Mouse (Mus musculus): ENCODE measurements around the gene Cklf. TPM values are rescaled to one million over a fixed set of nuclear protein-coding genes. Genes with fewer than 3 reads are reported as not detected.
A peak's percentile ranks its signal among the peaks of the same experiment; 100 is the strongest.

Gene Cklf
- total RNA-seq (2021), result 1 to 10 TPM; 4.9 to 9.4 TPM

DNA sequence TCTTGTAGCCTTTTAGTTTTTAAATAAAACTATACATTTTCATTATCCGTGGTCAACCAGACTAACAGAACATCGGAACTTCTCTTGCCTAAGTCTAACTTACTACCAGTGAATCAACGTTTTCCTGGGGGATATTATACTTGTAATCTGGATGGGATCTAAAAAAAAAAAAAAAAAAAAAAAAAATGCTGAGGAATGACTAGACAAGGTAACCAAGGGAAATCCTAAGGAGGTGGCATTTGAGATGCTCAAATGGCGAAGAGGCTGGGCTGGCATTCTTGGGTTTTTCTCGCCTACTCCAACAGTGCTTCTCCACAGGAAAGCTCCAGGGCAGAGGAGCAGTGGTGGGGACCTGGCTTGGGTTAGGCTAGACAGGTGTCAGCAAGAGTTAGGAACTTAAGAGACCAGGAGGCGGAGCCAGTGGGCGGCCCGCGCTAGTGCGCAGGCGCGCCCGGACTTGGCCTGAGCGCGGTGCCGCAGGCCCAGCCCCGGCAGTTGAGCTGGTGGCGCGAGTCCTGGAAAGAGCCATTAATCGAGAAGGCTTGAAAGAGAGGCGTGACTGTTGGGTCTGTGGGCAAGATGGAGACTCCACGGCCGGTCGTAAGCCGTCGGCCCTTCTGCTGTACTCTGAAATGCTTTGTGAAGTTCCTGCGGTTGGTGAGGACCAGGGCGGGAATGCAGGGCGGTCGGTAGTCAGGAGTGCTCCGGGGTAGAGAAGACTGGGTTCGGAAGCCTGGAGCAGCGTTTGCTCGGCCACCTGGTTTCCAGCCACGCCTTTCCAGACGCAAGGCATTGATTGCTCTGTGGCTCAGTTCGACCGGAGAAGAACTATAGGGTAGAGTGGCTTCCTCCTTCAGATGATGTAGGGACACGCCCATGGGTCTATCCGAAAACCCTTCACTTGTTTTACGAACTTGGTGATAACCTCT, at the start of gene Cklf:
Gene Cklf, plus strand, starts transcription at position 423 of the 929 bp plus-strand sequence.
- intact Hi-C loops (cut with DNase I), result loop anchor here (5.0 kb wide), 1 partner anchor 92 kb away; no protein-coding TSS in a partner anchor
- DNase-seq (ENCODE audit: low spot score in 2 of 2), result peak; percentile 78 to 81

DNA sequence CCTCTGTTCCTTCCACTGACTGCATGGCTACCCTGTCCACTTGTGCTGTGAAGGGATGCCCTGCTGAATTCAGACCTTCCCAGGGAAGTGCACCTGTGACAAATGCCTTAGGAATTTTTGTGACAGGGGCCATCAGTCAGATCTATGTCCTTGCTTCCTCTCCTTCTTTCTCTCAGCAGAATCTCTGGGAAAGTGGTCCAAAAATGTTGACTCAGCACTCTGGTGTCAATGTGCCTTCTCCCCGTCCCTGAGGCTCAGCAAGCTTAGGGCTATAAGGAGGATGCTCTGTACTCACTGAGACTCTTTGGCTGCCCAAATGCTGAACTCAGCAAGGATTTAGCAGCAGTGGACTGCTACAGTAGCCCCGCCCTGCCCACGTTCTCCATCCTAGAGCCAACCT, 49.0 kb upstream of the Cklf start:
- DNase-seq (ENCODE audit: low spot score in 2 of 2), result no peak
- intact Hi-C loops (cut with DNase I), result no loop called here

DNA sequence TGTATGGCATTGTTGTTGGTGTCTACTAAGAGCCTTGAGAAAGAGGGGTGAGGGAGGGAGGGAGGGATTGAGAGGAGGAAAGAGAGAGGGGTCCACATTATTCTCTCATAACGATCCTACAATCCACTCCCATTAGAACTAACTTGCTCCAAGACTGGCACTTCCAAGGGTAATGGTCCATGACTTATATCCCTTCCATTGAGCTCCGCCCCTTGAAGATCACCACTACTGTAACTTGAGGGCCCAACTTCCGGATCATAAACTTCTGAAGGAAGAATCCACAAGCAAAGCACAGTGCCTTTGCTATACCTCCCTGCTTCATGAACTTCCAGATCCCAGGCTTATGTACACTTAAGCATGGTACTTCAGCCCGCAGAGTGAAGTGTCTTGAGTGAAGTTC, 48.3 kb upstream of the Cklf start:
- intact Hi-C loops (cut with DNase I), result no loop called here

DNA sequence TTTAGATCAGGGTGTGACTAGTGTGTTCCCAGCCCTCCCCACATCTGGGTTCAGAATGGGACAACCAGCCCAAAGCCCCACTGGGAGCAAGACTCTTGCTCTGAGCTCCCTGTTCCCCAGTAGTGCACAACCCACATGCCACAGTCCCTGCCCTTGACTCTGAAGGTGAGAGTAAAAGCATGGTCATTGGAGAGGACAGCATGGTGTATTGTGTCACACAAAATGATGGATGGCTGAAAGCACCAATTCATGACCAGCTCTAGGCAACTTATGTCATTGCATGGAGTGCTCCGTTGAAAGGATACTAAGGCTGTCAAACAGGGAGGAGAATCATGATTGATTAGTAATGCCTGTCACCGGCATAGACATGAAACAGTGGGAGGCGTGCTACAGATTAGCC, 45.4 kb upstream of the Cklf start:
- DNase-seq (ENCODE audit: low spot score in 2 of 2), result no peak
- intact Hi-C loops (cut with DNase I), result no loop called here

More for the DNA sequence above, 48.3 kb upstream of the Cklf start:
- DNase-seq (ENCODE audit: low spot score in 2 of 2), result no peak

DNA sequence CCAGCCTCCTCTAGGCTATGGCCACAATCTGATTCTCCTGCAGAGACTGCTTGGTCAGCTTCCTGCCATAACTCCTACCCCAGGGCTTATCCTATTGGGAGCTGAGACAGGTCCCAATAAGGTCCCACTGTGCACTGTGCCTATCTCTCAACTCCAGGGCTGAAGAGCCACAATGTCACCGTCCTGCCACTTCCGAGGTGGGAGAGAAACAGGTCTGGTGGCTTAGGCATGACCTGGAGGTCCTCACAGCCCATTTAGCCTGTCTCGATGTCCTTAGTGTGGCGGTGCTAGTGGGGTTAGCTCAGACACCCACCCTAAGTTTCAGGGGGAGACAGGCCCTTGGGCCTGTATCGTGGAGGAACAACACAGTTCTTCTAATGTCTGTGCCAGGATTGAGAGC, 33.1 kb upstream of the Cklf start:
- no peak for DNase-seq (ENCODE audit: low spot score in 2 of 2)
- intact Hi-C loops (cut with DNase I), result loop anchor here (5.0 kb wide), 1 partner anchor 120 kb away; no protein-coding TSS in a partner anchor

DNA sequence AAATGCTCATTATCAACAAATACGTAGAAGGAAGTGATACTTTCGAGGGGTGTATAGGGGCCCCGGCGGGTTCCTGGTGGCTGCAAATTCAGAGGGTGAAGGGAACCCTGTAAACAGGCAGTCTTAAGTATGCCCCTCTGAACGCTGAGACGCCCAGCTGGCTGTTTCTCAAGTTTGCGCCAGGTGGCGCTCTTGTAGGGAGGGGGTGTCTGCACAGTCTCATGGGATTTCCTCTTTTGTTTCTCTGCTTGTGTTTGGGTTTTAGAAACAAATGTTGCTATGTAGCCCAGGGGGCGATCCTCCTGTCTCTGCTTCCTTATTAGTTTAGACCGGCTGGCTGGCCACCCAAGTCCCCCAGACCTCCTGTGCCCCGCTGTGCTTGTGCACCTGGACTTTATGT, 31.6 kb upstream of the Cklf start:
- intact Hi-C loops (cut with DNase I), result loop anchor here (1.0 to 5.0 kb wide), 2 partner anchors 73 to 122 kb away; no protein-coding TSS in a partner anchor
- DNase-seq (ENCODE audit: low spot score in 2 of 2), result peak; percentile 40 to 53

DNA sequence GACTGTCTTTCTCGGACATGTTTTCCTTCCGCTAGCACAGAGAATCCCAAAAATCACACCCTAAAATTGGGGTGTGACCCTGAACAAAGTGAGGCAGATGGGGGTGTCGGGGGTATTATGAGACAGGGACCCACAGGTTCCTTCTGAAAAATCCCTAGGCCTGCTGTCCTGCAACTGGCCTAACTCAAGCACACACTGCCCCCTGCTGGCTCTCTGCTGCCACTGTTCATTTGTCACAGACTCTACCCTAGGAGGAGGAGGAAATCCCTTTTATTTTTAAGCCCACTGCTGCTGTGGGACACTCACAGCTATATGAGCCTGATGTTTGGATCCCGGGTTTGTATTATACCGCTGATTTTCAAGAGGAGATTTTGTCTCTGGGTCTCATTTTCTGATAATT, 30.9 kb upstream of the Cklf start:
- intact Hi-C loops (cut with DNase I), result loop anchor here (1.0 to 5.0 kb wide), 2 partner anchors 74 to 123 kb away; no protein-coding TSS in a partner anchor
- DNase-seq (ENCODE audit: low spot score in 2 of 2), result peak; percentile 60 to 76

DNA sequence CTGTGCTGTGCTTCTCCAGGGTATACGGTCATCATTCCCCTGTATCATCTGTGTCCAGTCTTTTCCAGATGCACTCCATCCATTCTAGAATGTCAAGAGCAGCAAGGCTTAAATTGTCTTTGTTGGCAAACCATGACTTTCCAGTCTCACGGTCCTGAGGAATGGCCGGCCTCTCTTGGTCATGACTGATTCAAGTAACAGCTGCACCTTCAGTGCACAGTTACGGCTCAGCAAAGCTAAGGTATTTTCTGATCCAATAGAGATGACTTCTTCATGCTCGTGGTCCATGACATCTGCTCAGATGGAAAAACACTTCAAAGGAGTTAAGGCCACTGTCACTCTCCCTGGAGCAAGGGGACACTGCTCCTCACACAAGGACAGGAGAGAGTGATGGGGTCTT, 23.6 kb upstream of the Cklf start:
- DNase-seq (ENCODE audit: low spot score in 2 of 2), result no peak
- intact Hi-C loops (cut with DNase I), result no loop called here

DNA sequence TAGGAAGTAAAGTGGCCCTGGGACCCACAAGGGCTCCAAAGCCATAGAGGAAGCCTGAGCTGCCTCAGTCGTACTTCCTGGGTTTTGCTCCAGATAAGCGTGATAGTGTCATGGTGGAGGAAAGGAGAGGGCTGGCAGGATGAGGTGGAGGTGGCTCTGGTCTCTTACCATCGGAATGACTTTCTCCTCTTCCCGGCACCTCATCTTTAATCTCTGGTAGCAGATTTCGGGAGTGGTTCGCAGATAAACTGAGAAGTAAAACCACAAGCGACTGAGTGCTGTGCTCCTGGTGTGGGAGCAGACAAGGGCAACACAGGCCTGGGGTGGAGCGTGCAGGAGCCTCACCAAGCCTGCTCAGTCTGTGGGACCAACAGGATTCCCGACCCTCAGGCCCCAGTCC, 20.3 kb upstream of the Cklf start:
- intact Hi-C loops (cut with DNase I), result no loop called here
- DNase-seq (ENCODE audit: low spot score in 2 of 2), result no peak

DNA sequence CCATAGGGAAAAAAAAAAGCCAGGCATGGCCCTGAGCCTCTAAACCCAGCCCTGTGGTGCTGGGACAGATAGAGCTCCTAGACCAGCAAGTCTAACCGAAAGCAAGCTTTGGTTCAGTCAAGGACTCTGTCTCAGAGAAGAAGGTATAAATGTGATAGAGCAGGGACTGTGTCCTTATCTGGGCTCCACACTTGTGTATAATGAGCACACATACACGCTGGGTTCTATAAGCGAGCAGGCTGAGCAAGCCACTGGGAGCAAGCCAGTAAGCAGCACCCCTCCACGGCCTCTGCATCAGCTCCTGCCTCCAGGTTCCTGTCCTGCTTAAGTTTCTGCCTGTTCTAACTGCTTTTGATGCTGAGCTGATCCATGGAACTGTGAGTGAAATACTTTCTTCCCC, 18.6 kb upstream of the Cklf start:
- no peak for DNase-seq (ENCODE audit: low spot score in 2 of 2)
- intact Hi-C loops (cut with DNase I), result no loop called here

DNA sequence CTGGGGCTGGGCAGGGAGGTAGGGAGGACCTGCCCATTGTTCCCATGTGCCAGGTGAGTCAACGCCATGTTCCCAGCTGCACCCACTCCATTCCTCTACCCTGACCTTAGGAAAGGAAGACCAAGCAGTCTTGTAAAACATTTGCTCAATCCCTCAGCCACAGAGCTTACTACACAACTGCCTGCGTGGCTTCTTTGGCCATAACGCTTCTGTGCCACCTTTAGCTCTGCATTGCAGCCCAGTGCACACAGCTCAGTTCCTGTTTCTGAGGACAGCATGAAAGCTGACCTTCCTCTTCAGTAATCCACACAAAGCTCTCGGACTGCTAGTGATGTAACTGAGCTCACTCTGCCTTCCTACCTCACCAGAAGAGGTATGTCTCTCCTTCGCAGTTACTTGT, 17.7 kb upstream of the Cklf start:
- intact Hi-C loops (cut with DNase I), result no loop called here
- DNase-seq (ENCODE audit: low spot score in 2 of 2), result no peak

DNA sequence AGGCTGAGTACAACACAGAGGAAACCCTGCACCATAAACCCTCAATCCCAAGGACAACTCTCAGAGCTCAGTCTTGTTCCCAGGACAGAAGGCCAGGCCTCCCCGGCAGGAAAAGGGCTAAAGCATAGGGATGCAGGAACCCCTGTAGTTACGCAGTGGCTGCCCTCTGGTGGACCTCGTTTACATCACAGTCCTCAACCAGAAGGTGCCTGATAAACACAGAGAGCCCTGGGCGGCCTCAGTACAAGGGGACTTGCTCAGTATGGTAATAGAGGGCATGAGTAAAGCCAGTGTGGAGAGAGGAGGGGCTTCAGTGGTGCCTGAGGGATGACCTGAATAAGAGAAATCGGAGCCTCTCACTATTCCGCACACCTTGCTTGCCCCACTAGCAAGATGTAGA, 16.1 kb upstream of the Cklf start:
- DNase-seq (ENCODE audit: low spot score in 2 of 2), result no peak
- intact Hi-C loops (cut with DNase I), result no loop called here

DNA sequence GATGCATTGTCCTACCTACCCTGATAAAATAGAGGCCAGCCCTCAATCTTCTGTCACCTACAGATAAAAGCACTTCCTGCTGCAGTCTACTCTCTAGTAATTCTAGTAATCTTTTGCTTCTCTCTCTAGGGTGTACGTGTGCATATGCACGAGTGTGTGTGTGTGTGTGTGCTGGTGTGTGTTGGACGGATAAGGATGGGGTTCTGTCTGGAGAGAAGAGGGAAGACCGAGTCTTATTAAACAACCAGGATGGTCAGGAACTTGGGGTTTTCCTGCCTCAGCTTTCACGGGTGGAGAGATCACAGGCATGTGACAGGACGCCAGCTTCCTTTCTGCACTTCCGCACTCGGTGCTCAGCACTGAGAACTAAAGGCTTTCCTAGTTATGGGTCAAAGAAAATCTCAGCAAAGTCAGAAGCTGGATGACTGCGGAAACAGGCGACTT, 11.2 kb upstream of the Cklf start:
- intact Hi-C loops (cut with DNase I), result no loop called here
- no peak for DNase-seq (ENCODE audit: low spot score in 2 of 2)

DNA sequence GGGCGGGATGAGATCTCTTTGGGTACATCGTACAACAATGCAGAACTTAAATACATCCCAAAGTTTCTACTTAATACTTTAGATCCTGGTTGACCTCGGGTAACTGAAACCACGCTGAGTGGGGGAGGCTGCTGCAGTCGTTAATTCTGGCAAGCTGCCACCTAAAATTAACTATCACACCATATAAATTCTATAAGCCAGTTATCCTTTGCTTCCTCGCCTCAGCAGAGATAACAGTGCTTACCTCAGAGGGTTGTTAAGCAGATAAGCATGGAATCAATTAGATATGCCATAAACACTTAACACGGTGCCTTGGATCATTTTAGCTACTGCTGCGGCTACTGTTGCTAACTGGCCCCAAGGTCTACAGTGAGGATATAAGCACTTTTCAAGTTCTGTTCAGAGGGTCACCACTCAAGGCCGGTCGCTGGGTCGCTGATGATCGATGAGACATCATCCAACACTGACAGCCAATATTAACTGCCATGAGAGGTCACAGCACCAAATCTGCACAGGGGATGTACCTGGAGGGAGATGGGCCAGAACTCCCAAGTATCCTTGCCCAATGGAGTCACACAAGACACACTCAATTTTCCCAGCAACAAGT, 8.5 kb upstream of the Cklf start:
- intact Hi-C loops (cut with DNase I), result loop anchor here (10.0 kb wide), 1 partner anchor 193 kb away; no protein-coding TSS in a partner anchor
- DNase-seq (ENCODE audit: low spot score in 2 of 2), result no peak

DNA sequence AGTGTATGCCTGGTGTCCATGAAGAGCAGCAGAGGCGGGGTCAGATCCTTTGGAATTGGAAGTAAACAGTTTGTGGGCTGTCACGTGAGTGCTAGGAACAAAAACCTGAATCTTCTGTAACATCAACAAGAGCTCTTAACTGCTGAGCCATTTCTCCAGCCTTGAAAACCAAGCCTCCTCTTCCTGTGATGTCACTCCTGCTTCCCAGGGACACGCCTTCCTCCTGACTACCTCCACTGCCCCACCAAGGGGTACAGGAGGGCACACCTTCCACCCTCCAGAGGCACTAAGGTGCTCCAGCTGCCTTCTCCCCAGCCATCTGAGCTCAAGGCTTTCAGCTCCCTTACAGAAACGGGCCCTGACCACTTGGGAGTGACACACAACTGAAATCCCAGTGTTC, 4.0 kb upstream of the Cklf start:
- intact Hi-C loops (cut with DNase I), result loop anchor here (10.0 kb wide), 1 partner anchor 188 kb away; no protein-coding TSS in a partner anchor
- no peak for DNase-seq (ENCODE audit: low spot score in 2 of 2)

DNA sequence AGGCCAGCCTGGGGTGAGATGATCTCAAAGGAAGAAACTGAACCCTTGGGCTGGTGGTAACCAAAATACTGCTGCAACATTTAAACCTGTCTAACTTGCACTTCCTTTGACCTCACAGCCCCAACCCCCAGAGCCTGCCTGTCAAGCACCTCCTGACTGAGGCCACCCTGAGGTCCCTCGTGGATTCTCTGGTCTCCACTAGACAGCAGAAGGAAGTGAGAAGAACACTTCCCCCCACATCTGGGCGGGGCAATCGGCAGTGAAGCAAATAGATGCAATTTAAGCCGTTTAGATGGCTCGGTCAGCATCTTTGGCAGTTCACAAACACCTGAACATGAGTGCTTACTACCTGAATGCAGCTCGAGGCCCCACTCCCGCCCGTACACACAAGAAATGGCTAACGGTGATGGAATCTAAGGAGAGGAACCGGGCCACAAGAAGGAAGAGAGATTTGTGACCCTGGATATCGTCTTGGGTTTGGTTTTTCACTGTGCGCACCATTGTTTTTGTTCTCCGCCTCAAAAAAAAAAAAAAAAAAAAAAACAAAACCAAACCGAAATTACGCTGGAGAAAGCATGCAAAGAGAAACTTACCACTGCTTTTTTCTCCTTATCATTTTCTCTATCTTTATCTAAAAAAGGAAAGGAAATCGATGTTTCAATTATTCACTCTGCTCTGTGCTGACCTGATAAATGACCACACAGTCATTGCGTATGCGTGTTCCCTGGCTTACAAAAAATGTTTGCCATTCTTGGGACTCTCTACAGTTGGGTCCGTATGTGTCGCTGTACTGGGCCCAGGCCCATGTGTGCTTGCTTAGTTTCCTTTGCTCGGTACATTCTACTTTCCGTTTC, 3.4 kb upstream of the Cklf start:
- no peak for DNase-seq (ENCODE audit: low spot score in 2 of 2)

DNA sequence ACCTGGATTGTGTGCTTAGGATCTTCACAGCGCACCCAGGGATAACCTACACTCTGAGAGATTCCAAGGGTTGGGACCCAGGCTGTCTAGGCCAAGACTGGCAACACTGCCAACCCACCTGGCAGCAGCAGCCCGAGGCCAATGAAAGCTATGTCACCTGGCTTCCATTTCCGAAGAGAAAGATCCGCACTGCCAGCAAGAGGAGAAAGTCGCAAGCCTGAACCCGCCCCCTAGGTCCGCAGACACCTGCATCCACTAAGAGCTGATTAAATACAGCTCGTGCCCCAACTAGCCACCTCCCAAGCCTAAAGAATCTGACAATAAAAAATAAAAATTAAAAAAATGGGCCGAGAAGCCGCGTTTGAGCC, 2.8 kb upstream of the Cklf start:
- intact Hi-C loops (cut with DNase I), result loop anchor here (10.0 kb wide), 1 partner anchor 187 kb away; no protein-coding TSS in a partner anchor
- no peak for DNase-seq (ENCODE audit: low spot score in 2 of 2)

More for the DNA sequence above, 3.4 kb upstream of the Cklf start:
- intact Hi-C loops (cut with DNase I), result loop anchor here (10.0 kb wide), 1 partner anchor 188 kb away; no protein-coding TSS in a partner anchor

DNA sequence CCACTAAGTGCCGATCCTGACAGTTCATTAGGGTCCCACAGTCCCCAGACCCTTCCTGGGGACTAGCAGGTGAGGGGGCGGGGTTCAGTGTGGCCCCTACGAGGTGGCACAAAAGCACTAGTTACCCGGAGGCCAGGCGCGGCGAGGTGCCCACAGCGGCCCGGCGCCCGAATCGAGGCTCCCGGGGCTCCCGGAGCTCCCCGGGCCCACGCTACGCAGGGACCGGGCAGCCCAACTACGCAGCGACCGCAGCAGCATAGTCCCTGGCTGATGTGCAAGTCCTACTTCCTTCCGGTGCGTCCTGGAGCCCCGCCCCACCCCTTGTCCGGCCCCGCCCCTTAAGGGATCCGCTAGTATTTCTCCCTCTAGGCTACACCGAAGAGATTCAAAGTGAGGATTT, 2.4 kb upstream of the Cklf start, which contains the start of gene Tk2:
Gene Tk2, minus strand, starts transcription at position 283 of the 400 bp plus-strand sequence.
- intact Hi-C loops (cut with DNase I), result loop anchor here (10.0 kb wide), 1 partner anchor 187 kb away; no protein-coding TSS in a partner anchor
- DNase-seq (ENCODE audit: low spot score in 2 of 2), result peak; percentile 75 to 81

DNA sequence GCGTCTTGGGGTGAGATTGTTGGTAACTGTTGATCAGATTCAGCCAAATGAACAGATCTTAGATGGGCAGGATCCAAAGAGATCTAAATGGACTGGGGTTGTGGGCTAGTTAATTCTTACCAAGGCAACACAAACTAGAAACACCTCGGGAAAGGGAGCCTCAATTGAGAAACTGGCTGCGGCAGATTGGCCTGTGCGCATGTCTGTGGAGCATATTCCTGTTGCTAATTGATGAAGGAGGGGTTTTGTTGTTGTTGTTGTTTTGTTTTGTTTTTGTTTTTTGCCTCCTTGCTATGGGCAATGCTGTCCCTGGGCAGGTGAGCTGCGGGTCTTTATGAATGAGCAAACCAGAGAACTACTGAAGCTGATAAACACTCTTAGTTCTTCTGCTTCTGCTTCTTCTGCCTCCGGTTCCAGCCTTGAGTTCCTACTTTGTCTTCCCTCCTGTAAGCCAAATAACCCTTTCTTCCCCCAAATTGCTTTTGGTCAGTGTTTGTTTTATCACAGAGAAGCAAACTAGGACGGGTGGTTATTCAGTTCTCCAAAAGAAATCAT, 1.1 kb upstream of the Cklf start:
- intact Hi-C loops (cut with DNase I), result loop anchor here (10.0 kb wide), 1 partner anchor 185 kb away; no protein-coding TSS in a partner anchor
- no peak for DNase-seq (ENCODE audit: low spot score in 2 of 2)
